Mouse (Mus musculus) CD4-positive, CD25-positive, alpha-beta regulatory T cell, adult 2 months (primary cell): ENCODE data around the gene Adgrg1.

Source experiments
- DNase-seq: peaks from one replicate; pipeline ENCODE4 v3.0.0-alpha.2; 2012; ENCODE audit warnings: low read depth, low spot score

Adgrg1 gene

DNA sequence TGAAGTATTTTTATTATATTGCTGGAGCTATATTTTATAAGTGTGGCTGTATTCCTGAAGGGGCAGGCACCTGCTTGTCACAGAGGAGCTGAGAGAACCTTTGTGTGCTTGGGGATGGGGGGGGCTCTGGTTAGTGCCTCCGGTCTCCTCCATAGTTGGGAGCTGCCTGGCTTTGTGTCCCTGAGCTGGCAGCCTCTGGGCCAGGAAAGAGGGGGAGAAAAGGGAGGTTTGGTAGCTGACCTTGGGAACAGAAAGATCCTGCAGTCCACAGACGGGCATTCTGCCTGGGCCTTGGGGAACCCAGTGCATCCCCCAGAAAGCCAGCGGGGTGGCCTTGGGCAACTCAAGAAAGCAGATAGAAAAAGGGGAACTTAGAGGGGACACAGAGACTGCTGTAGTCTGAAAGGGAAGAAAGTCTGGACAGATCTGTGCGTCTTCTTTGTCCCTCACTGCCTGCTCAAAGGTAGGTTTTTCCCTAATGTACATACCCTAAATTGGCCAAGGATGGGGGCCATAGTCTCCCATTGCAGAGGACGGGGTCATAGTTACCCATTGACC lies 20.9 kb downstream of the Adgrg1 start:
- no peak for DNase-seq

- no peak for DNase-seq
Measured at GRCm38 (mm10) chr8:94996037-94996436, 21.5 kb downstream of the Adgrg1 start.

GRCm38 (mm10) chr8:94996899-94997856 lies 22.6 kb downstream of the Adgrg1 start:
- no peak for DNase-seq

GRCm38 (mm10) chr8:94997857-94998243 lies 23.3 kb downstream of the Adgrg1 start:
- DNase-seq, result no peak

GRCm38 (mm10) chr8:94998431-94998830 lies 23.9 kb downstream of the Adgrg1 start:
- no peak for DNase-seq

GRCm38 (mm10) chr8:94999004-94999403 lies 24.5 kb downstream of the Adgrg1 start:
- no peak for DNase-seq

DNA sequence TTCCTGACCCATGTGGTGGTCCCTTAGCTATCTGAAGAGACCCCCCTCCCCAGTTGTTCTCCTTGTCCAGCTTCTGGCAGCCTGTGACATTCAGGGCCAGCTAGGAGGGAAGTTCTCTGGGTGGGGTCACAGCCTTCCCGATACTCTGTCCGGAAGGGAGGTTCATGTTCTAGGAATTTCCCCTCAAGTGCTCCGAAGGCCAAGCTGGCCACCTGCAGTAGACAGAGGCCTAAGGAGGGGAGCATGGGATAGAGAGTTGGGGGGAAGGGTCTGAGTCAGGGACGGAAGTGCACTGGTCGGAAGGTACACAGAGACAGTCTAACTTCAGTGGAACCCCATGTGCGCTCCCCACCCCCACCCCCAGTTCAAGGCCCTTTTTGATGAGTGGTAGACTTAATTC lies 25.4 kb downstream of the Adgrg1 start:
- DNase-seq, result peak; percentile 31

- DNase-seq, result peak; percentile 76
Measured at GRCm38 (mm10) chr8:95000684-95001083, 26.1 kb downstream of the Adgrg1 start.

DNA sequence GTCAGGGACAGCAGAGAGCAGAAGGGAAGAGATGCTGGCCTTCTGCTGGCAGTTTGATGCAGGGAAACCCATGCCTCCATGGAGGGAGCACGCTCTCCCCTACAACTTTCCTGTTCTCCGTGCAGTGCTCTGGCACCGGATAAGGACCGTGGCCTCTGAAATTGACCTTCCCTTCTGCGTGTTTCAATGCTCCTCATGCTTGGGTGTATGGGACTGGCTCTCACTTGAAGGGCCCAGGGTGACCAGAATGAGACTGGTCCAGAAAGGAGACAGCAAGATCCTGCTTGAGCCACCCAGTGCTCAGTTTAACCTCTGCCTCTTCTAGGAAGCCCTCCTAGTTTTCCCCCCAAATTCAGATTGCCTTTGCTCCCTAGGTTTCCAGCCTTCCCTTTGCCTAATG lies 26.6 kb downstream of the Adgrg1 start:
- DNase-seq, result no peak

DNA sequence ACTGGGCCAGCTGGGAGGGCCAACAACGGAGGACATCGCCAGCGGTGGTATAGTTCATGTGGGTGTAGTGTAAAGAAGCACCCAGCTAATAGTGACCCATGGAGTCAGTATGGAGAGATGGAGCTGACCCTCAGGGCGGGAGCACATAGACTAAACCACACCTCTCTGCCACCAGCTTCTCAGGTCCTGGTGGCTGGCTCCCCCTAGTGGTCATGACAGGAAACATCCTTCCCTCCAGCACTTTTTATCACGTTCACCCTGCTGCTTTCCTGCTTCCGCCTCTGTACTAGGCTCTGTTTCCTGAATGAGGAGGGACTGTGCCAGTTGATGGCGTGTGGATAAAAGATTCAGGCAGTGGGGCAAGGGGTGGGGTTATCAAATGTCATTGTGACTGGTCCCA lies 27.1 kb downstream of the Adgrg1 start:
- peak; percentile 86 for DNase-seq

GRCm38 (mm10) chr8:95002089-95002655 lies 27.6 kb downstream of the Adgrg1 start:
- DNase-seq, result no peak

- no peak for DNase-seq
Measured at GRCm38 (mm10) chr8:95012442-95012919, 37.9 kb downstream of the Adgrg1 start.

- DNase-seq, result no peak
Measured at GRCm38 (mm10) chr8:95015866-95016265, 41.3 kb downstream of the Adgrg1 start.

DNA sequence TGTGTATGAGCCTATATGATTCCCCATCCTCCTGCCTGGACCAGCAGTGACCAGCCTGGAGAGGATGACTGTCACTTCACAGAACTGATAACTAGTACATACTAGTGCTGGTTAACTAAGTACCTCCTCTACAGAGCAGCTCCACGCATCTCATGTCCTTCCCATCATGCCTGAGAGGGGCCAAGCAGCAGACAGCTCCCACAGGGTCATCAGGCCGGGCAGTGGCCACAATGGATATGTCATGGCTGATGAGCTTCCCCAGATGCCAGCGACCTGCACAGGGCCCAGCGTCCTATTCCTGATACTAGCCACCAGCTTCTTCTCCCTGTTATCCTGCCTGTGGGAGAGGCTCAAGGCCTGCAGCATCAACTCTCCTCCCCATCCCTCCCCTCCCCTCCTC lies 42.1 kb downstream of the Adgrg1 start:
- no peak for DNase-seq

- no peak for DNase-seq
Measured at GRCm38 (mm10) chr8:95017451-95017850, 42.9 kb downstream of the Adgrg1 start, which contains the start of gene Adgrg3. Gene Adgrg3, plus strand, starts transcription at chr8:95017692.

- no peak for DNase-seq
Measured at GRCm38 (mm10) chr8:95017969-95018635, 43.6 kb downstream of the Adgrg1 start.

DNA sequence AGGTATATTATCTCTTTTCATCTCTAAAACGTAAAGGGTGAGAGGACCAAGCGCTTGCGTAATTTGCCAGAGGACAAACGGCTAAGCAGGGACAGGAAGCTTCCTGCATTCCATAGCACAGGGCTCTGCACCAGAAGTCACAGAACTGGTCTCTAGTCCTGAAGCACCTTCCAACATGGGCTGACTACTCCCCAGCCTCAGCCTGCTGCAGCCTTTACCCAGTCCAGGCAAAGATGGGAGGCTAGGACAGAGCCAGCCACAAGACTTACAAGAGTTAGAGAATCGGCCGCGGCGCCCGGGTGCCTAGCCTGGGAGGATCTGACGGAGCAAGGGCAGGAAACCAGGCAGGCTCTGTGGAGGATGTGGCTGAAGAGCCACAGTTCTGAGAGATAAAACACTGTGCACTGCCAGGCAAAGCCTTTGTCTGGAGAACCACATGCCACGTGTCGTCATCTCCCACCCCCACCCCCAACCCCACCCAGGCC lies 45.8 kb downstream of the Adgrg1 start:
- DNase-seq, result peak; percentile 56

DNA sequence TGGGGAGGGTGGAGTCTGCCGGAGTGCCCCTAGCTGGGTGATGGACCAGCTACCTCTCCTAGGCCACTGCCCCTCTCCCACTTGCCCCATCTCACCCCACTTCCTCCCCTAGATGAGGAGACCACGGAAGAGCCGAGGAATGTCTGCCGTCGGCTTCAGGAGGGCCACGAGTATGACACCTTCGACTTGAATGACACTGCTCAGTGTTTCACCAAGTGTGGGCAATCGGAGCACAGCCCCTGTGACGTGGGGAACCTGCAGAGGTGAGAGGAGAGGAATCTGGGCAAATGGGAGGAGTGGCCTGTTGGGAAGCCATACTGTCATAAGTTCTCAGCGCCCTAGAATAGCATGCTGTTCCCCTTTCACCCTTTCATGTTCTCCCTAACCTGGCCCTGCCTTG lies 46.3 kb downstream of the Adgrg1 start:
- DNase-seq, result peak; percentile 38

GRCm38 (mm10) chr8:95023201-95023600 lies 48.6 kb downstream of the Adgrg1 start:
- DNase-seq, result no peak

GRCm38 (mm10) chr8:95024387-95024786 lies 49.8 kb downstream of the Adgrg1 start:
- no peak for DNase-seq

GRCm38 (mm10) chr8:95025421-95025820 lies 50.9 kb downstream of the Adgrg1 start:
- peak; percentile 25 for DNase-seq

DNA sequence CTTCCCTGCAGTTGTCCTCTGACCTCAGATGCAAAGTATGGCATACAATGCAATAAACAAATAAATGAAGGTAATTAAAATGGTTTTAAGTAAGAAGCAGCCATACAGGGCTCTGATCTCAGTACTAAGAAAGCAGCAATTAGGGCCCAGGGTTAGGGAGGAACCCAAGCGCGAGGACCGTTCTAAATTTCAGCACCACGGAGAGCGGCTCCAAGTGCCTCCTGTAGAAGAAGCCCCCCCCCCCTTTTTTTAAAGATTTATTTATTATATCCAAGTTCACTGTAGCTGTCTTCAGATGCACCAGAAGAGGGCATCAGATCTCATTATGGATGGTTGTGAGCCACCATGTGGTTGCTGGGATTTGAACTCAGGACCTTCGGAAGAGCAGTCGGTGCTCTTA lies 53.8 kb downstream of the Adgrg1 start:
- DNase-seq, result peak; percentile 17
